ENCODE assay signal across 24 mouse cellular contexts in the genomic region with DNA sequence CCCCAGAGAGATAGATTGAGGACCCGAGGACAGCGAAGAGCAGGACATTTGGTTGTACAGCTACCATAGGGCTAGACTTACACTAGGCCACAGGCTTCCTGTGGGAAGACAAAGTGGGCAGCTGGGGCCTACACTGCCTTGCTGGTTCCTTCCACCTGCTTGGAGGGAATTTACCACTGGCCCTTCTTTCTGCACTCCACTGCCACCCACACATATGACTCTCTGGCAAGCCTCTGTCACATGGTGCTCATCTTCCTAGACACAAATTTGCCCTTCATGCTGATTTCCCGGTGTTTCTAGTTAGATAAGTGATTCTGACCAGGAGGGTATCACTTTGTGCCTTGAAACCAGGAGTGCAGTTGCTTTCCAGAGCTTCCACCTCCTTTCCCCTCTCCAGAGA. TPM values are rescaled to one million over a fixed set of nuclear protein-coding genes. Genes with fewer than 3 reads are reported as not detected.
DNase-seq lines count a peak whose midpoint lies in the region; ATAC-seq and TF ChIP-seq lines count a peak whose summit lies in the region.
"Had no signal": no experiment of that assay in that cellular context is flagged by ENCODE, and none has a peak within 500 bp of the region (broad histone marks: within the 10 kb centered on the region; RNA-seq: fewer than 3 reads in every experiment).

No protein-coding gene starts in this region.

- H3K79me2 ChIP-seq in CH12.LX (replicated peaks; ENCODE audit: control insufficient read depth, extremely low read depth, insufficient read depth, poor library complexity, severe bottlenecking): no peaks in the 10 kb centered on the region

- peak; percentile 0 for TF ChIP-seq RAD21 in CH12.LX (IDR thresholded peaks at IDR 0.05; ENCODE audit: low read depth, low read length)

- H3K4me3 ChIP-seq in spleen, adult 2 months (ENCODE audit: extremely low read depth, insufficient read depth, insufficient read length): no peak overlapping the region
- no peak overlapping the region for H3K4me3 ChIP-seq in CH12.LX (replicated peaks in 1 of 3; ENCODE audit: low read depth in 2 of 3, low read length in 2 of 3, poor library complexity in 1 of 3)
- no peak overlapping the region for H3K4me3 ChIP-seq in liver, embryonic 13.5 days (replicated peaks)
- H3K4me3 ChIP-seq in gastrocnemius, adult 2 months: no peak overlapping the region
- H3K4me3 ChIP-seq: embryonic facial prominence, embryonic 10.5 days; erythroblast, embryonic 14.5 days; forebrain, embryonic 15.5 days; limb, embryonic 10.5 days had no signal

- TF ChIP-seq EP300 in CH12.LX (IDR thresholded peaks at IDR 0.05; ENCODE audit: low read length): peak; percentile 82

- H3K9me3 ChIP-seq in CH12.LX (replicated peaks; ENCODE audit: low read length): no peaks in the 10 kb centered on the region
- H3K9me3 ChIP-seq in liver, embryonic 13.5 days (replicated peaks): no peaks in the 10 kb centered on the region
- H3K9me3 ChIP-seq: embryonic facial prominence, embryonic 10.5 days; forebrain, embryonic 15.5 days; limb, embryonic 10.5 days had no signal

- in situ Hi-C loops in CH12.LX (cut with MboI; ENCODE audit: low pct_ligation_motif_present, low pct_unique_long_range_greater_than_20kb, low sequenced_read_pairs): no loop called here

- H3K27me3 ChIP-seq in spleen, adult 2 months (ENCODE audit: control insufficient read depth, insufficient read depth, low read length): no peaks in the 10 kb centered on the region
- no peaks in the 10 kb centered on the region for H3K27me3 ChIP-seq in CH12.LX (replicated peaks)
- H3K27me3 ChIP-seq in liver, embryonic 13.5 days: no peaks in the 10 kb centered on the region
- H3K27me3 ChIP-seq: forebrain, embryonic 15.5 days had no signal

- peak overlapping the region; percentile 87 for H3K27ac ChIP-seq in spleen, adult 2 months (ENCODE audit: insufficient read depth, low read length)
- H3K27ac ChIP-seq in CH12.LX (ENCODE audit: insufficient read depth, low read depth): peak overlapping the region; percentile 16; the same call in 1 of the 2 replicates
- H3K27ac ChIP-seq in liver, embryonic 13.5 days: peak overlapping the region; percentile 75
- no peak overlapping the region for H3K27ac ChIP-seq in gastrocnemius, adult 2 months
- H3K27ac ChIP-seq: embryonic facial prominence, embryonic 10.5 days; forebrain, embryonic 15.5 days; hindbrain, embryonic 14.5 days; limb, embryonic 10.5 days; macrophage had no signal

- H3K4me1 ChIP-seq in spleen, adult 2 months (ENCODE audit: control insufficient read depth, insufficient read depth, insufficient read length): peaks cover 31% of the 10 kb centered on the region; the same call in 1 of the 2 replicates
- peaks cover 38 to 78% of the 10 kb centered on the region in 2 experiments for H3K4me1 ChIP-seq in CH12.LX (ENCODE audit: control insufficient read depth in 1 of 2, insufficient read depth in 2 of 2)
- H3K4me1 ChIP-seq in liver, embryonic 13.5 days (replicated peaks): peaks cover 44% of the 10 kb centered on the region
- H3K4me1 ChIP-seq: embryonic facial prominence, embryonic 10.5 days; forebrain, embryonic 15.5 days had no signal

- dilution Hi-C loops in CH12.LX (cut with MboI; ENCODE audit: extremely low pct_ligation_motif_present, extremely low pct_unique_long_range_greater_than_20kb, low sequenced_read_pairs): no loop called here

- intact Hi-C loops in gastrocnemius, adult 2 months (cut with DNase I): no loop called here

- no peak for TF ChIP-seq POLR2A in spleen, adult 2 months (IDR thresholded peaks at IDR 0.05; ENCODE audit: low read depth, low read length)
- TF ChIP-seq POLR2A in CH12.LX (IDR thresholded peaks at IDR 0.05; ENCODE audit: low read depth, low read length): no peak

- 25% methylated on average over 3 of the region's 3 CpGs for WGBS in spleen, adult 2 months
- WGBS in liver, embryonic 13.5 days (ENCODE audit: insufficient replicate concordance): 23% methylated on average over 3 of the region's 3 CpGs

- DNase-seq in spleen, adult 2 months (ENCODE audit: low read depth in 1 of 2, low spot score in 2 of 2): peak in 1 of 2 experiments; percentile 19
- DNase-seq in spleen, postnatal 14 days (ENCODE audit: low spot score in 2 of 2): no peak
- peak; percentile 66 for DNase-seq in CH12.LX (ENCODE audit: extremely low read depth)
- no peak for DNase-seq in liver, embryonic 13.5 days
- DNase-seq in thymus, postnatal 36 days: peak; percentile 45 to 53
- DNase-seq in gastrocnemius, adult 2 months: no peak
- no peak for DNase-seq in left cerebral cortex, adult 9 months (ENCODE audit: low spot score in 2 of 2)
- DNase-seq: cerebellum, adult 11 months; cerebellum, postnatal 25 days; heart, postnatal 14 days; kidney, adult 18-20 months; kidney, postnatal 4 days; layer of hippocampus, postnatal 36 days; lung, adult 2 months had no signal

- H3K4me2 ChIP-seq in CH12.LX (ENCODE audit: insufficient read depth, low read depth, poor library complexity, severe bottlenecking): no peak overlapping the region
- H3K4me2 ChIP-seq in liver, embryonic 13.5 days: peak overlapping the region; percentile 37
- H3K4me2 ChIP-seq: forebrain, embryonic 15.5 days; hindbrain, embryonic 14.5 days had no signal

- peak; percentile 16 for ATAC-seq in liver, embryonic 13.5 days (ENCODE audit: low read depth)
- ATAC-seq: forebrain, embryonic 15.5 days; Patski had no signal

- H3K9ac ChIP-seq in CH12.LX (ENCODE audit: insufficient read depth, low read depth): no peak overlapping the region
- H3K9ac ChIP-seq in liver, embryonic 13.5 days: peak overlapping the region; percentile 26; the same call in 1 of the 2 replicates
- H3K9ac ChIP-seq: forebrain, embryonic 15.5 days; hindbrain, embryonic 14.5 days had no signal

- H3K36me3 ChIP-seq in spleen, adult 2 months (ENCODE audit: control insufficient read depth, insufficient read depth, low read length): no peaks in the 10 kb centered on the region
- H3K36me3 ChIP-seq in CH12.LX (replicated peaks in 1 of 2; ENCODE audit: control insufficient read depth in 1 of 2, insufficient read depth in 1 of 2, low read length in 1 of 2): no peaks in the 10 kb centered on the region
- no peaks in the 10 kb centered on the region for H3K36me3 ChIP-seq in liver, embryonic 13.5 days
- H3K36me3 ChIP-seq: embryonic facial prominence, embryonic 10.5 days; forebrain, embryonic 15.5 days; limb, embryonic 10.5 days had no signal

- no peak for TF ChIP-seq CTCF in spleen, adult 2 months (IDR thresholded peaks at IDR 0.05; ENCODE audit: extremely low read depth, insufficient read depth, insufficient read length, insufficient replicate concordance)
- TF ChIP-seq CTCF in CH12.LX (conservative IDR thresholded peaks at IDR 0.05 in 1 of 2, IDR thresholded peaks at IDR 0.05 in 1 of 2; ENCODE audit: low read depth in 2 of 2, low read length in 2 of 2): no peak
- no peak for TF ChIP-seq CTCF in gastrocnemius, adult 2 months (IDR thresholded peaks at IDR 0.05)

TF ChIP-seq in CH12.LX, 34 proteins besides CTCF, POLR2A, EP300 and RAD21:
- TF ChIP-seq SIN3A (IDR thresholded peaks at IDR 0.05; ENCODE audit: low read length): 0 out of 2 replicates have a peak, but pooled peaks have one; percentile 22
- peak; percentile 56; the same call in 1 of the 2 replicates for TF ChIP-seq ETS1 (conservative IDR thresholded peaks at IDR 0.05; ENCODE audit: low read depth, low read length)
- TF ChIP-seq BHLHE40 (IDR thresholded peaks at IDR 0.05; ENCODE audit: low read depth, low read length): peak; percentile 53; the same call in 1 of the 2 replicates
- peak; percentile 46 for TF ChIP-seq USF2 (conservative IDR thresholded peaks at IDR 0.05; ENCODE audit: low read depth, low read length)
- no peak for TF ChIP-seq IRF4 (IDR thresholded peaks at IDR 0.05; ENCODE audit: low read depth, low read length)
- no peak for TF ChIP-seq NRF1 (IDR thresholded peaks at IDR 0.05; ENCODE audit: low read depth, low read length)
- no peak; the same call in 1 of the 2 replicates for TF ChIP-seq CHD2 (IDR thresholded peaks at IDR 0.05; ENCODE audit: low read length)
- peak; percentile 67 for TF ChIP-seq TCF12 (IDR thresholded peaks at IDR 0.05; ENCODE audit: low read depth, low read length)
- TF ChIP-seq MAX (IDR thresholded peaks at IDR 0.05; ENCODE audit: low read length): peak; percentile 92
- peak; percentile 36 for TF ChIP-seq USF1 (IDR thresholded peaks at IDR 0.05; ENCODE audit: low read depth, low read length)
- TF ChIP-seq MYC (IDR thresholded peaks at IDR 0.05; ENCODE audit: low read depth, low read length): peak; percentile 72
- TF ChIP-seq TBP (conservative IDR thresholded peaks at IDR 0.05; ENCODE audit: low read depth, low read length): 0 out of 2 replicates have a peak, but pooled peaks have one; percentile 23
- peak; percentile 26; the same call in 1 of the 2 replicates for TF ChIP-seq MEF2A (IDR thresholded peaks at IDR 0.05; ENCODE audit: borderline replicate concordance, low read depth, low read length)
- TF ChIP-seq NELFE (IDR thresholded peaks at IDR 0.05; ENCODE audit: low read depth, low read length): 0 out of 2 replicates have a peak, but pooled peaks have one; percentile 27
TF ChIP-seq in CH12.LX: peak in this region for 11.

RNA-seq across cellular contexts. Expression of gene Ikzf1, which starts 28.4 kb away (rescaled TPM):
- 258 and 419 TPM in 2 replicates for polyA plus RNA-seq in spleen, adult 2 months (2012; rRNA removed)
- total RNA-seq in CH12.LX (2012; rRNA removed) (44.0 and 51.2 TPM in 2 replicates), CH12.LX (2014; rRNA removed) (27.8 and 33.1 TPM in 2 replicates)
- 56.8 and 68.7 TPM in 2 replicates for polyA plus RNA-seq in CH12.LX (2012; ENCODE audit: insufficient read length, low read depth)
- 28.3 and 44.6 TPM in 2 replicates for polyA plus RNA-seq in liver, embryonic 13.5 days (2015; fragmentation: Nextera tagmentation; extraction: Ambion mirVana)
- under 1 TPM; 0.28 to 0.47 TPM for total RNA-seq in gastrocnemius, adult 2 months (2021)
- polyA plus RNA-seq: Patski had no signal

RNA-seq across cellular contexts. Expression of gene 4930512M02Rik, which starts 28.8 kb away (rescaled TPM):
- not detected in 2 replicates for polyA plus RNA-seq in spleen, adult 2 months (2012; rRNA removed)
- total RNA-seq in CH12.LX (2012; rRNA removed): not detected in 2 replicates
- not detected in 2 replicates for total RNA-seq in CH12.LX (2014; rRNA removed)
- polyA plus RNA-seq in CH12.LX (2012; ENCODE audit: insufficient read length, low read depth): not detected in 2 replicates
- not detected in 2 replicates for polyA plus RNA-seq in liver, embryonic 13.5 days (2015; fragmentation: Nextera tagmentation; extraction: Ambion mirVana)
- not detected for total RNA-seq in gastrocnemius, adult 2 months (2021)
- total RNA-seq: gastrocnemius, adult 18-20 months; heart, adult 8-10 months; heart, postnatal 14 days; layer of hippocampus, postnatal 36 days had no signal
- polyA plus RNA-seq: embryonic facial prominence, embryonic 10.5 days; erythroblast, embryonic 14.5 days; forebrain, embryonic 15.5 days; hindbrain, embryonic 14.5 days; limb, embryonic 10.5 days; lung, adult 2 months; macrophage; neural tube, embryonic 14.5 days; Patski had no signal

Comparison
In these comparisons a context has a peak if more than half of its experiments do, and no peak if none do; other contexts are left out.
1. DNase-seq: peak in CH12.LX (single experiment) and thymus, postnatal 36 days (2 of 2); none in spleen, postnatal 14 days (0 of 2), liver, embryonic 13.5 days (single experiment), gastrocnemius, adult 2 months (single experiment) and left cerebral cortex, adult 9 months (0 of 2).